Comparison of ENCODE assay signal across 13 mouse cellular contexts in the genomic region with DNA sequence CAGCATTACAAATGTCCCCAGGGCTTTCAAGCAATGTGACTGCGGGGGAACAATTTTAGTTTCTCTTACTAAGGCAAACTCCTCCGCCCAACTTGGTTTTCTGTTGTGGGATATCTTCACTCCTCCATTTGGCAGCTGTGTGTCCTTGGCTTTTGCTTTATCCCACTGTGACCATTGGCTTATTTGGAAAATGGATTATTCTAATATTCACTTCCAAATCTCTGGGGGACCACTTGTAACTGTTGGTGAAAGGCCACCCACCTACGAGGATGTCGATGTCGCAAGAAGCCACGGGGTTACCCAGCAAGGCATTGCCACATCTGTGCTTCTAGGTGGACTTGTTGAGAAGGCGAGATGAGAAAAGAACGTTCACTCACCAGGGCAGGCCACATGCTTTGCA. TPM values are rescaled to one million over a fixed set of nuclear protein-coding genes. Genes with fewer than 3 reads are reported as not detected.
DNase-seq lines count a peak whose midpoint lies in the region; ATAC-seq and TF ChIP-seq lines count a peak whose summit lies in the region.
"Had no signal": no experiment of that assay in that cellular context is flagged by ENCODE, and none has a peak within 500 bp of the region (broad histone marks: within the 10 kb centered on the region; RNA-seq: fewer than 3 reads in every experiment).

No protein-coding gene starts in this region.

- no peak overlapping the region for H3K9ac ChIP-seq in heart, embryonic 11.5 days (ENCODE audit: low read depth, low read length)
- H3K9ac ChIP-seq: liver, embryonic 14.5 days had no signal

- H3K4me1 ChIP-seq in heart, embryonic 11.5 days (ENCODE audit: control insufficient read depth, insufficient read depth, low read length): no peaks in the 10 kb centered on the region
- no peaks in the 10 kb centered on the region; the same call in 1 of the 2 replicates for H3K4me1 ChIP-seq in testis, adult 2 months (ENCODE audit: control insufficient read depth, insufficient read depth, low read length)

- no peaks in the 10 kb centered on the region for H3K36me3 ChIP-seq in heart, embryonic 11.5 days (ENCODE audit: control insufficient read depth, insufficient read depth, low read length)
- no peaks in the 10 kb centered on the region for H3K36me3 ChIP-seq in testis, adult 2 months (ENCODE audit: control insufficient read depth, insufficient read depth, low read length)

- H3K9me3 ChIP-seq in heart, embryonic 11.5 days (replicated peaks; ENCODE audit: control insufficient read depth, low read length): no peaks in the 10 kb centered on the region

- TF ChIP-seq CTCF in testis, adult 2 months (IDR thresholded peaks at IDR 0.05; ENCODE audit: control insufficient read depth, insufficient read depth, insufficient replicate concordance, low read depth, low read length): no peak

- 79% methylated on average over 8 of the region's 8 CpGs for WGBS in heart, embryonic 11.5 days (ENCODE audit: insufficient replicate concordance)

- ATAC-seq in heart, embryonic 11.5 days (replicated peaks; ENCODE audit: insufficient number of reproducible peaks, low FRiP score, low TSS enrichment): no peak
- ATAC-seq in frontal cortex, adult (ENCODE audit: low TSS enrichment): no peak

- no peak overlapping the region for H3K4me3 ChIP-seq in heart, embryonic 11.5 days (ENCODE audit: low read depth, low read length)
- H3K4me3 ChIP-seq in testis, adult 2 months (ENCODE audit: control insufficient read depth, low read depth, low read length): no peak overlapping the region
- H3K4me3 ChIP-seq: erythroblast, embryonic 14.5 days had no signal

- H3K4me2 ChIP-seq in heart, embryonic 11.5 days: no peak overlapping the region

- peak; percentile 58 to 61 for DNase-seq in heart, adult 18-20 months
- peak; percentile 39 for DNase-seq in adrenal gland, adult 8-10 months
- peak; percentile 49 to 57 for DNase-seq in heart, adult 9 months (ENCODE audit: low spot score in 2 of 2)
- no peak for DNase-seq in layer of hippocampus, adult 9-10 months (ENCODE audit: low spot score)
- DNase-seq in thymus, postnatal 0 days (ENCODE audit: low spot score): no peak
- DNase-seq: kidney, postnatal 14 days; right cerebral cortex, adult 18-20 months had no signal

- no peak overlapping the region for H3K27ac ChIP-seq in heart, embryonic 11.5 days (ENCODE audit: low read depth, low read length)
- H3K27ac ChIP-seq in testis, adult 2 months (ENCODE audit: control insufficient read depth, insufficient read depth, low read depth, low read length): peak overlapping the region; percentile 63
- H3K27ac ChIP-seq: liver, embryonic 14.5 days had no signal

- no peak for TF ChIP-seq POLR2A in testis, adult 2 months (IDR thresholded peaks at IDR 0.05; ENCODE audit: control insufficient read depth, low read depth, low read length)

- H3K27me3 ChIP-seq in heart, embryonic 11.5 days (ENCODE audit: control insufficient read depth, insufficient read depth, low read length): no peaks in the 10 kb centered on the region
- H3K27me3 ChIP-seq in testis, adult 2 months (ENCODE audit: control insufficient read depth, insufficient read depth, low read length): no peaks in the 10 kb centered on the region
- H3K27me3 ChIP-seq: CH12.LX had no signal

RNA-seq across cellular contexts. Expression of a gene that starts 0.6 kb away (rescaled TPM):
- under 1 TPM; 0.21 to 0.62 TPM for total RNA-seq in heart, adult 18-20 months (2021)
- polyA plus RNA-seq in heart, embryonic 11.5 days (2014; fragmentation: Nextera tagmentation; extraction: Ambion mirVana): 0.11 TPM in 1 of 2 replicates, not detected in the other
- total RNA-seq in adrenal gland, adult 8-10 months (2022): 1 to 10 TPM in 1 of 4 experiments, under 1 TPM in 3; 0.44 to 1.7 (median 0.69) TPM
- polyA plus RNA-seq in testis, adult 2 months (2012; rRNA removed): 0.53 and 0.93 TPM in 2 replicates
- polyA plus RNA-seq in thymus, postnatal 0 days (2015; fragmentation: Nextera tagmentation; extraction: Ambion mirVana): 0.15 and 0.23 TPM in 2 replicates
- total RNA-seq: CH12.LX had no signal
- polyA plus RNA-seq: erythroblast, embryonic 14.5 days; liver, embryonic 14.5 days had no signal

RNA-seq across cellular contexts. Expression of a gene that starts 49.4 kb away (rescaled TPM):
- 10 to 100 TPM in 1 of 2 experiments, 1 to 10 TPM in 1; 8.8 to 10.1 TPM for total RNA-seq in heart, adult 18-20 months (2021)
- 20.2 and 23.3 TPM in 2 replicates for polyA plus RNA-seq in heart, embryonic 11.5 days (2014; fragmentation: Nextera tagmentation; extraction: Ambion mirVana)
- 10 to 100 TPM; 15.6 to 20.7 (median 16.7) TPM for total RNA-seq in adrenal gland, adult 8-10 months (2022)
- 57.2 and 58.6 TPM in 2 replicates for polyA plus RNA-seq in testis, adult 2 months (2012; rRNA removed)
- 33.4 and 37.8 TPM in 2 replicates for polyA plus RNA-seq in thymus, postnatal 0 days (2015; fragmentation: Nextera tagmentation; extraction: Ambion mirVana)

RNA-seq across cellular contexts. Expression of a gene that starts 49.5 kb away (rescaled TPM):
- total RNA-seq in heart, adult 18-20 months (2021): 10 to 100 TPM; 65.8 to 66.0 TPM
- 87.3 and 91.7 TPM in 2 replicates for polyA plus RNA-seq in heart, embryonic 11.5 days (2014; fragmentation: Nextera tagmentation; extraction: Ambion mirVana)
- 10 to 100 TPM; 39.8 to 49.9 (median 41.7) TPM for total RNA-seq in adrenal gland, adult 8-10 months (2022)
- polyA plus RNA-seq in testis, adult 2 months (2012; rRNA removed): 115 and 118 TPM in 2 replicates
- 37.1 and 38.7 TPM in 2 replicates for polyA plus RNA-seq in thymus, postnatal 0 days (2015; fragmentation: Nextera tagmentation; extraction: Ambion mirVana)

Comparison
In these comparisons a context has a peak if more than half of its experiments do, and no peak if none do; other contexts are left out.
1. DNase-seq: peak in heart, adult 18-20 months (2 of 2), adrenal gland, adult 8-10 months (single experiment) and heart, adult 9 months (2 of 2); none in layer of hippocampus, adult 9-10 months (single experiment) and thymus, postnatal 0 days (single experiment).